Mouse (Mus musculus) lung, adult 2 months (tissue): Measurements from ENCODE around the gene Foxp1.

ENCODE experiments used
- CTCF ChIP-seq: fragments of 200-500 bp; IDR thresholded peaks from 2 replicates; pipeline ENCODE4 v1.5.1; 2011; ENCODE audit warnings: mild to moderate bottlenecking, low read length, control low read depth; ENCODE audit not compliant: insufficient read depth
- POLR2A ChIP-seq: fragments of 200-500 bp; IDR thresholded peaks from 2 replicates; pipeline ENCODE4 v1.6.1; 2011; ENCODE audit warnings: low read depth, mild to moderate bottlenecking, control low read depth, low read length, borderline replicate concordance; ENCODE audit errors: extremely low read depth

DNA sequence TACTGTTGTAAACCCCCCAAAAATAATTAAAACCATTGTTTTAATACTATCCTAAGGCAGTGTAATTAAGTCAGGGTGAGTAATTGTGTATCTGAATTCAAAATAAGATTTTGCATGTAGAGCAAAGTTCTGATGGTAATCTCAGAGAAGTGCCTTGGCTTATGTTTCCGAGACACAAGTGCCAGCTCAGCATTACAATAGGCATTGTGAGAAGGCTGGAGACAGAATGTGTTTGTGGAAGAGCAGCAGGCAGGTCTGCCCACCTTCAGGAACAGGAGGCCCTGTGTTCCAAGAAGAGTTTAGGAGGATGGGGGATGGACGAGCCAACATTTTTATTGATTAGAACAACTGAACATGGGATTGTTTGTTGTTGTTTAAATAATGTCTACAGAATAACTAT lies 6.5 kb upstream of the Foxp1 start:
- no peak for TF ChIP-seq CTCF
- TF ChIP-seq POLR2A: no peak
